Mouse (Mus musculus) brain, embryonic 14.5 days (tissue): ENCODE results near the gene Inf2.

ENCODE experiments used
- CTCF ChIP-seq: fragments of 200-500 bp; IDR thresholded peaks from 2 replicates; pipeline ENCODE4 v1.5.1; 2012; ENCODE audit warnings: inconsistent platforms, mild to moderate bottlenecking, moderate library complexity, borderline replicate concordance; ENCODE audit not compliant: insufficient read depth, insufficient read length; ENCODE audit errors: extremely low read depth
- POLR2A ChIP-seq: fragments of 200-500 bp; IDR thresholded peaks from 2 replicates; pipeline ENCODE4 v1.6.1; 2012; ENCODE audit warnings: mild to moderate bottlenecking, inconsistent platforms, borderline replicate concordance; ENCODE audit not compliant: poor library complexity, insufficient read depth, insufficient read length, severe bottlenecking; ENCODE audit errors: extremely low read depth

DNA sequence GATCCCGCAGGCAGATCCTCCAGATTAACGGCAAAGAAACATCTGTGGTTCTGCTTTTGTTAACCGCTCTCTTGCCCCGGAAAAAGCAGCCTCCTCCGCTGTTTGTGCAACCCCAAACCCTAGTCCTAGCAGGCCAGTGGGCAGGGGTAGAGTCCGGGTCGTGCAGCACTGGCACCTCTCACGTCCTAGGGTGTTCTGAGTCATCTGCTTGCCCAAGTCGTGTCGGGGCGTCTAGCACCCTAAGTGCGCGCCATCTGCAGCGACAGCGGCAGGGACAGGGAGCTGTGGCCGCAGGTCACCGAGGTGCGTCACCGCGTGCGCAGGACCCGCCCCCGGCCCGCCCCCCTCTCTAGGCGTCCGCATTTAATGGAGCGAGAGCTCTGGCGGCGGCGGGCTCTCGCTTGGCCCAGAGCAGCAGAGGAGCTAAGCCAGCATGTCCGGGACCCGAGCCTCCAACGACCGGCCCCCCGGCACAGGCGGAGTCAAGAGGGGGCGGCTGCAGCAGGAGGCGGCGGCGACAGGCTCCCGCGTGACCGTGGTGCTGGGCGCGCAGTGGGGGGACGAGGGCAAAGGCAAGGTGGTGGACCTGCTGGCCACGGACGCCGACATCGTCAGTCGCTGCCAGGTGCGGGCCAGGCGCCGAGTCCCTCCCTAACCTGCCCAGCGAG lies 31.2 kb downstream of the Inf2 start, which contains the start of gene Adssl1:
- TF ChIP-seq CTCF (no peak), POLR2A (0 out of 2 replicates have a peak, but pooled peaks have one; percentile 24)
